Mouse (Mus musculus) liver, embryonic 16.5 days (tissue): ENCODE measurements around the gene Taf1b. TPM values are rescaled to one million over a fixed set of nuclear protein-coding genes. Genes with fewer than 3 reads are reported as not detected.

Experiments used
- ATAC-seq: fragments of 200-750 bp; cut with Nextera tagmentation; 2 replicates; pipeline ENCODE4 v1.8.0; 2017; ENCODE audit warnings: low read depth, mild to moderate bottlenecking, moderate number of reproducible peaks, moderate library complexity
- H3K27ac ChIP-seq: fragments of 300-500 bp; sonication (generic); 2 replicates; pipeline ENCODE4 v1.5.1; 2014; ENCODE audit warnings: mild to moderate bottlenecking, low read length
- H3K27me3 ChIP-seq: fragments of 300-500 bp; sonication (generic); 2 replicates; pipeline ENCODE4 v1.6.1; 2014; ENCODE audit warnings: low read depth, low read length, mixed read lengths; ENCODE audit not compliant: control insufficient read depth, insufficient read depth
- H3K36me3 ChIP-seq: fragments of 300-500 bp; sonication (generic); 2 replicates; pipeline ENCODE4 v1.6.1; 2014; ENCODE audit warnings: mild to moderate bottlenecking; ENCODE audit not compliant: control insufficient read depth, insufficient read depth
- H3K4me1 ChIP-seq: fragments of 300-500 bp; sonication (generic); 2 replicates; pipeline ENCODE4 v1.6.1; 2014; ENCODE audit warnings: low read depth, low read length, mixed read lengths; ENCODE audit not compliant: control insufficient read depth
- H3K4me2 ChIP-seq: fragments of 300-500 bp; sonication (generic); 2 replicates; pipeline ENCODE4 v1.6.1; 2014; ENCODE audit warnings: low read depth, low read length, mixed read lengths
- H3K4me3 ChIP-seq: fragments of 300-500 bp; sonication (generic); 2 replicates; pipeline ENCODE4 v1.5.1; 2014; ENCODE audit warnings: low read depth, mild to moderate bottlenecking, low read length
- H3K9ac ChIP-seq: fragments of 300-500 bp; sonication (generic); 2 replicates; pipeline ENCODE4 v1.6.1; 2014; ENCODE audit warnings: low read depth, low read length
- H3K9me3 ChIP-seq: fragments of 300-500 bp; sonication (generic); replicated peaks from 2 replicates; pipeline ENCODE4 v1.6.1; 2016; ENCODE audit warnings: low read length; ENCODE audit not compliant: control insufficient read depth
- WGBS: fragments of 180-500 bp; shearing (Covaris S2); extraction: QIAGEN DNeasy Blood & Tissue Kit; methylation state at CpG from one replicate; pipeline ENCODE4 v1.1.7; 2014; ENCODE audit not compliant: insufficient replicate concordance; 5-methylcytosine and 5-hydroxymethylcytosine counted together
- polyA plus RNA-seq: library from polyadenylated mRNA; unstranded; fragments of >200 nt; fragmentation: Nextera tagmentation; extraction: Ambion mirVana; gene quantifications from 2 replicates; pipeline ENCODE4 v1.2.1, GENCODE M21; 2015

Gene Taf1b
- polyA plus RNA-seq, 1 experiment from 2014 or later = 7.1 TPM

DNA sequence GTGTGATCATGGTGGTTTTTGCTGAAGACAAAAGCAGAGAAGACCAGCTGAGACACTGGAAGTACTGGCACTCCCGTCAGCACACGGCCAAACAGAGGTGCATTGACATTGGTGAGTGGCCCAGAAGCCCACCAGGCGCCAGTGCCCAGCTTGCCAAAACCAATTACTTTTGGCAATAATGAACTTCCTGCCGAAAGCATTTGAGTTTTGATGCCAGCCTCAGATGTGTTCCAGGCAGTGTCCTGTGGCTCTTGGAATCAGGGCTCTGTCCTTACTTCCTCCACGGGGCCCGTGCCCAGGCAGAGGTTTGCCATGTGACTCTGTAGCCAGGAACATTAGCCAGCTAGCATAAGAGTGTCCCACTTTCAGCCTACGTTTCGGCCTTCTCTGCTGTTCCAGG lies 86.7 kb downstream of the Taf1b start:
- peaks cover 17% of the 10 kb centered on the region for H3K4me1 ChIP-seq
- H3K4me2 ChIP-seq = no peak overlapping the region
- no peaks in the 10 kb centered on the region for H3K9me3 ChIP-seq
- 72% methylated on average over 8 of the region's 8 CpGs for WGBS
- no peak overlapping the region for H3K4me3 ChIP-seq
- H3K27me3 ChIP-seq = no peaks in the 10 kb centered on the region
- H3K9ac ChIP-seq = no peak overlapping the region
- H3K36me3 ChIP-seq = no peaks in the 10 kb centered on the region
- no peak overlapping the region for H3K27ac ChIP-seq
- no peak for ATAC-seq

DNA sequence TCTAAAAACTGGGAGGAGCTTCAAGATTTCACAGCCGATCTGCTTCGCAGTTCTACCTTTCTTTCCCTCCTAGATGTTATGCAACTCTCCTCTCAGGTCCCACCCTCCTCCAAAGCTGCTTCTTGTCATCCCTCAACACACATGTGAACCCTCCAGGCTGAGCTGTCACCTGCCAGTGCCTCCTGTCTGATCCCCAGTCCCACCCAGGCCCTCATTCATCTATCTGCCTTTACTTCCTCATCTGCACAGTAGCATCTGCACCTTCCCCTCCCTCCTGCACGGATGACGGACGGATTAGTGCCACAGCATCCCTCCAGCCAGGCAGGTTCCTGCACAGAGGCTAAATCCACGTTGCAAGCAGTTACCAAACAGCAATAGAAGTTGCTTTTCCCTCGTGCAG lies 88.0 kb downstream of the Taf1b start:
- Histone ChIP-seq H3K4me3 (no peak overlapping the region), H3K36me3 (no peaks in the 10 kb centered on the region), H3K4me2 (no peak overlapping the region), H3K9me3 (no peaks in the 10 kb centered on the region), H3K4me1 (peaks cover 9% of the 10 kb centered on the region), H3K27me3 (no peaks in the 10 kb centered on the region), H3K9ac (no peak overlapping the region), H3K27ac (no peak overlapping the region)
- ATAC-seq = no peak
- 49% methylated on average over 7 of the region's 7 CpGs for WGBS

DNA sequence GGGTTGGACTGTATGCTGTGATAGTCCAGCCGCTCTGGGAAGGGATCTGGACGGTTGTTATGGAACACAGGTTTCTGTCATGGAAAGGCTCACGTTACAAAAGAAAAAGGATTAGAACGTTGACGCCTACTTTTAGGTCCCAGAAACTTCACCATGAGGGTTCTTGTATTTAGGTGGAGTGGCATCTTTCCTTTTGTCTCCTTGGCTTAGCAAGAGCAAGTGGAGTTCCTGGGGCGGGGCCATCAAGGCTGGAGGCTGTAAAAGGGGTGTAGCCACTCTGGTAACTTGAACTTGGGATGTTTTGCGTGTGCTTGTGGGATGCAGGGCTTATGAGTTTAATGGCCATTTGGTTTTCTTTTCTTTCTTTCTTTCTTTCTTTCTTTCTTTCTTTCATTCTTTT lies 92.2 kb downstream of the Taf1b start:
- no peak overlapping the region for H3K9ac ChIP-seq

DNA sequence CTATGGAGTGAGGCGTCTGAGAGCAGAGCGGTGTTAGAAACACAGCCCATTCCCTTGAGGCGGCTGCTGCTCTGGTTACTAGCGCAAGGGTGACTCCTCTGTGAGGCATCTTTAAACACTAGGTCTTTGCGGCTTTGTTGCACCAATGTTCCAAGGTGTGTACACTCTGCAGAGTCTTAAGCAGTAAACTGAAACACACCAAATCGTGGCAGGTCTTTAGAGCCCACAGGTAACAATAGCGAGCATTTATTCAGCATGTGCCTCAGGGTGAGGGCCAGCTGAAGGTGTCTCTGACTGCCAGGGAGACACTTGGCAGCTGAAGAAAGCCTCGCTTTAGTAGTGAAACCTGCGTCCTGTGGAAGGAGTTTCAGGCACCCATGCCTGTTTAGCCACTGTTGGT lies 93.9 kb downstream of the Taf1b start:
- H3K27me3 ChIP-seq = no peaks in the 10 kb centered on the region
- WGBS = 70% methylated on average over 9 of the region's 9 CpGs
- H3K4me1 ChIP-seq = peaks cover 10% of the 10 kb centered on the region

More for the DNA sequence above, 92.2 kb downstream of the Taf1b start:
- Histone ChIP-seq H3K4me2 (no peak overlapping the region), H3K36me3 (no peaks in the 10 kb centered on the region), H3K4me3 (no peak overlapping the region), H3K4me1 (peaks cover 10% of the 10 kb centered on the region), H3K27ac (no peak overlapping the region), H3K27me3 (no peaks in the 10 kb centered on the region), H3K9me3 (no peaks in the 10 kb centered on the region)
- 79% methylated on average over 7 of the region's 7 CpGs for WGBS
- no peak for ATAC-seq

DNA sequence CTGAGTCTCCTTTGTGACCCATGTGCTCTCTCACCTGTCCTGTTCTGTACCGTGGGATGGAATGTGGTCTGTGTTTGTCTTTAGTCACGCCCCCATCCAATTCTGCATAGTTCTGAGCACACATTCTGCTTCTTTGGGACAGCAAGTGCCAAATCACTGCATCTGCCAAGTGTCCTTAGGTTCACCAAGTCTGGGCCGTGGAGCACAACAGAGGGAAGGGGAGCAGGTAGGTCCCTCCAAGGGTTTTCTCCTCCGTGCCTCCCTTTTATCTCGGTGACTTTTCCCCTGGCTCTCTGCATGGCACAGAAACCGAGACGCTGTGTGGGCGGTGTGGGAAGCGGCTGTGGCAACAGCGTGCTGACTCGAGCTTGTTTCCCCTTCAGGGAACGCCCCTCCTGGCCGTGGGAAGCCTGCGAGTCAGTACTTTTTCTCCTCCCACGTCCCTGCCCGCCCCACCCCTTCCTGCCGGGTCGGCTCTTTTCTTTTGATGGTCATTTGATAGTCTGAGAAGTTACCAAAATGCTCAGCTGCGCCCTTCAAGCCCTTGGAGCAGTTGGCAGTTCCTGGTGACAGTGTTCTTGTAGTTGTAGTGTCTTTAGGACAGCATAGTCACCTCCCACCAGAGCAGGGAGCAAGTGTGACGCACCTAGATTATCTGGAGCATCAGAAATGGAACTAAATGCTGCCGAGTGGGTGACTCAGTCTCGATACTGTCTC lies 95.0 kb downstream of the Taf1b start:
- 4% methylated on average over 22 of the region's 22 CpGs for WGBS
- no peaks in the 10 kb centered on the region for H3K36me3 ChIP-seq
- H3K27me3 ChIP-seq = no peaks in the 10 kb centered on the region
- peak; percentile 76 for ATAC-seq
- H3K4me1 ChIP-seq = peaks cover 10% of the 10 kb centered on the region
- H3K27ac ChIP-seq = no peak overlapping the region
- H3K4me2 ChIP-seq = peak overlapping the region; percentile 76
- no peaks in the 10 kb centered on the region for H3K9me3 ChIP-seq
- no peak overlapping the region; the same call in 1 of the 2 replicates for H3K9ac ChIP-seq
- peak overlapping the region; percentile 47 for H3K4me3 ChIP-seq

More for the DNA sequence above, 93.9 kb downstream of the Taf1b start:
- Histone ChIP-seq H3K9ac (no peak overlapping the region), H3K4me2 (no peak overlapping the region), H3K36me3 (no peaks in the 10 kb centered on the region), H3K27ac (no peak overlapping the region), H3K4me3 (no peak overlapping the region), H3K9me3 (no peaks in the 10 kb centered on the region)
- no peak for ATAC-seq

DNA sequence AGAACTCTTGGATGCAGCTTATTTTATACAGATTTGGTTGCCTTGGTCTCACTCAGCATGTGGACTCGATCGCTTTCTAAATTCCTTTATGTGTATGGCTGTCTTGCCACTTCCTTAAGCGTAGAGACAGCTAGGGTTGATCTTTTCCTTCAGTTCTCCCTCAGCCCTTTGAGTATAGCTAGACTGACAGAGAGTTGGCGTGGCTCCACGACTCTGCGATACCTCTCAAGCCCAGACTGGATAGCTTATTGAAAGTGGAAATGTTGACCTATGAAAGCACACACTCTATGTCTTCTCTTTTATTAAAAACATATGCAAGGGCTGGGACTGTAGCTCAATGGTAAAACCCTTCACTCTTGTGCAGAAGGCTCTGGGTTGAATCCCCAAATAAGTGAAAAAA lies 99.2 kb downstream of the Taf1b start:
- no peak overlapping the region for H3K27ac ChIP-seq
- no peaks in the 10 kb centered on the region for H3K36me3 ChIP-seq
- no peak for ATAC-seq
- H3K9me3 ChIP-seq = no peaks in the 10 kb centered on the region
- no peaks in the 10 kb centered on the region for H3K27me3 ChIP-seq
- no peak overlapping the region for H3K4me2 ChIP-seq
- 69% methylated on average over 6 of the region's 6 CpGs for WGBS
- H3K4me3 ChIP-seq = no peak overlapping the region
- peaks cover 10% of the 10 kb centered on the region for H3K4me1 ChIP-seq
- H3K9ac ChIP-seq = no peak overlapping the region

DNA sequence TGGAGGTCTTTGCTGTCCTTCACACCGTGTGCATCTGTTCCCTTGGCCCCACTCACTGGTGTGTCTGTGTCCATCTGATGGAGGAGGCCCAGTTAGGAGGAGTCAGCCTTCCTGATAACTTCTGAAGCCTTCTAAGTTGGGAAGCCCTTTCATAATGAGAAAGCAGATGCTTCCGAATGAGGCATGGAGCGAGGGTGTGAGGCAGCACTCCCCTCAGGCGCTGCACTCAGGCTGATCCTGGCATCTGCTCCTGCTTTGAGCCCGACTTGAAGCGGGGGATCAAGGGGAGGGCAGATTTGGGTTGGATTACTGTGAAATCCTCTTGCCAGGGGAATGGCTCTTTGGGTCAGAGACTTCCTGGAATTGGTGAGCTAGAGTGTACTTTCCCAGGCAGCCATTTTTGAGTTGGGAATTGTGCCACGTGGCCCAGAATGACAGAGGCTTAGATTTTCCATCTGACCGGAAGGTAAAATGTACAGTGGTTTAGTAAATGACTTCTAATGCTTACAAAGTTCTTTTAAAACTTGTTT lies 101.3 kb downstream of the Taf1b start:
- Histone ChIP-seq H3K4me3 (no peak overlapping the region), H3K36me3 (no peaks in the 10 kb centered on the region), H3K4me2 (no peak overlapping the region), H3K27ac (no peak overlapping the region), H3K9ac (no peak overlapping the region), H3K9me3 (no peaks in the 10 kb centered on the region), H3K4me1 (no peaks in the 10 kb centered on the region), H3K27me3 (no peaks in the 10 kb centered on the region)
- no peak for ATAC-seq
- 65% methylated on average over 8 of the region's 8 CpGs for WGBS

DNA sequence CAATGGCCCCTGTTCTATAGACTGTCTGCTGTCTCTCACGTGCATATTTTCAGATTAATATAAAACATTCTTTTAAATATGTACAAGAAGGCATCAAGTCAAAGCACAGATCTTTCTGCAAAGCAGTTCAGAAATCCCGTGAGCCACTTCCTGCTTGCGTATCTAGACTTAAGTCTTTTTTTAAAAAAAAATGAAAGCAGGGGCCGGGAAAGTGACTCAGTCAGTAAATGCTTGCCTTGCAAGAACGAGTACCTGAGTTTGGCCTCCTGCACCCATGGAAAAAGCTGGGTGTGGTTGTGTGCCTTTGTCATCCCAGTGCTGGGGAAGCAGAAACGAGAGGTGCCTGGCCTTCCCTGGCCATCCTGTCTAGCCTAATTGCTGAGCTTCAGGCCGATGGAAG lies 101.9 kb downstream of the Taf1b start:
- Histone ChIP-seq H3K27me3 (no peaks in the 10 kb centered on the region), H3K9ac (no peak overlapping the region), H3K4me2 (no peak overlapping the region), H3K4me3 (no peak overlapping the region), H3K27ac (no peak overlapping the region), H3K36me3 (no peaks in the 10 kb centered on the region), H3K4me1 (no peaks in the 10 kb centered on the region), H3K9me3 (no peaks in the 10 kb centered on the region)
- WGBS = 72% methylated on average over 7 of the region's 7 CpGs
- ATAC-seq = no peak

DNA sequence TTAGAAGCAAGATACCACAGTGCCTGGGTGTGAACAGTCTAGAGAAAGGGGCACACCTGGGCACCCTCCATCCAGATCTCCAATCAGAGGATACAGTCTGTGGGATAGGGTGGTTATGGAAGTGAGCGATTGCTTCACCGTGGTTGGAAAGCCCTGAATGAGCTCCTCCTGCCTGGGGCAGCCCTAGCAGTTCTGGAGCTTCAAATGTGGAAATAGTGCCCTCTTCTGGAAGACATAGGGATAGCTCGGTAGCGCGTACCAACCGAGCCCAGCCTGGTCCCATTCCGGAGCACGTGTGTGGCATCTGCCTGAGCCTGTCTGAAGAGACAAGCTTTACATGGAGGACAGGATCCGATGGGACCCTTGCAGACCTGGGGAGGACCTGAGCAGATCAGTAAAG lies 102.6 kb downstream of the Taf1b start:
- 3% methylated on average over 9 of the region's 9 CpGs for WGBS
- ATAC-seq = peak; percentile 79
- Histone ChIP-seq H3K36me3 (no peaks in the 10 kb centered on the region), H3K9me3 (no peaks in the 10 kb centered on the region), H3K27ac (no peak overlapping the region), H3K4me2 (no peak overlapping the region), H3K9ac (no peak overlapping the region), H3K27me3 (no peaks in the 10 kb centered on the region), H3K4me1 (no peaks in the 10 kb centered on the region), H3K4me3 (no peak overlapping the region)
